ENCODE assay signal across 13 mouse cellular contexts in the genomic region with DNA sequence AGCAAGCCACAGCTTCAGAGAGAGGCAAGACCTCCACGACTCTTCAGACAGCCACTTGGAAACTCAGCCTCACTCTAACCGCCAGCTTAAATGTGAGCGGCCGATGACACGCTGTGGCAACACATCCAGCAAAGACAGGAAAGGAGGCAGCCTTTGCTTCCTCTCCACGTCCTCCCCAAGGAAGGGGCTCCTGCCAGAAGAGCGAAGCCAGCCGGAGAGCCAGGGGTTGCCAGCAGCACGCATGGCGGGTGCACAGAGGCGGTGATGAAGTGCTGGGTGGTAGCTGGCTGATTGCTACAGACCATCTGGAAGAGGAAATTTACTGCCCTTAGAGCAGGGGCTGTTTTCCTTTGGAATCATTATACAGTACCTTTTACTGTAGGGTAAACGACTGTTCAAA.
DNase-seq lines count a peak whose midpoint lies in the region; ATAC-seq and TF ChIP-seq lines count a peak whose summit lies in the region.
"Had no signal": no experiment of that assay in that cellular context is flagged by ENCODE, and none has a peak within 500 bp of the region (broad histone marks: within the 10 kb centered on the region; RNA-seq: fewer than 3 reads in every experiment).

No protein-coding gene starts in this region.

- H3K9me3 ChIP-seq in heart, embryonic 13.5 days: no peaks in the 10 kb centered on the region
- no peaks in the 10 kb centered on the region for H3K9me3 ChIP-seq in neural tube, embryonic 11.5 days (ENCODE audit: control insufficient read depth, low read length)
- H3K9me3 ChIP-seq in limb, embryonic 13.5 days: no peaks in the 10 kb centered on the region
- no peaks in the 10 kb centered on the region for H3K9me3 ChIP-seq in liver, embryonic 11.5 days (ENCODE audit: control insufficient read depth, low read length)
- H3K9me3 ChIP-seq: midbrain, embryonic 10.5 days had no signal

- WGBS in heart, embryonic 13.5 days: 48% methylated on average over 12 of the region's 12 CpGs
- WGBS in neural tube, embryonic 11.5 days: 55% methylated on average over 12 of the region's 12 CpGs
- 25% methylated on average over 12 of the region's 12 CpGs for WGBS in limb, embryonic 13.5 days
- 52% methylated on average over 12 of the region's 12 CpGs for WGBS in olfactory bulb, adult 2 months
- WGBS in liver, embryonic 11.5 days: 46% methylated on average over 12 of the region's 12 CpGs

- no peaks in the 10 kb centered on the region for H3K36me3 ChIP-seq in heart, embryonic 13.5 days
- no peaks in the 10 kb centered on the region for H3K36me3 ChIP-seq in neural tube, embryonic 11.5 days (ENCODE audit: control insufficient read depth, insufficient read depth, low read length)
- H3K36me3 ChIP-seq in limb, embryonic 13.5 days: no peaks in the 10 kb centered on the region
- H3K36me3 ChIP-seq in liver, embryonic 11.5 days (ENCODE audit: control insufficient read depth, insufficient read depth, low read length): no peaks in the 10 kb centered on the region
- H3K36me3 ChIP-seq: midbrain, embryonic 10.5 days had no signal

- no peak for TF ChIP-seq POLR2A in olfactory bulb, adult 2 months (IDR thresholded peaks at IDR 0.05; ENCODE audit: insufficient read depth, low read depth, low read length)

- H3K4me1 ChIP-seq in heart, embryonic 13.5 days: peaks cover 25% of the 10 kb centered on the region
- no peaks in the 10 kb centered on the region for H3K4me1 ChIP-seq in neural tube, embryonic 11.5 days (ENCODE audit: control insufficient read depth, insufficient read depth, low read length)
- peaks cover 21% of the 10 kb centered on the region for H3K4me1 ChIP-seq in limb, embryonic 13.5 days
- H3K4me1 ChIP-seq in olfactory bulb, adult 2 months (ENCODE audit: control insufficient read depth, insufficient read depth, low read length): peaks cover 13% of the 10 kb centered on the region
- H3K4me1 ChIP-seq in liver, embryonic 11.5 days (replicated peaks; ENCODE audit: control insufficient read depth, insufficient read depth, low read length): no peaks in the 10 kb centered on the region

- H3K9ac ChIP-seq in heart, embryonic 13.5 days: no peak overlapping the region
- no peak overlapping the region for H3K9ac ChIP-seq in neural tube, embryonic 11.5 days (ENCODE audit: low read length)
- peak overlapping the region; percentile 35; the same call in 1 of the 2 replicates for H3K9ac ChIP-seq in limb, embryonic 13.5 days
- no peak overlapping the region for H3K9ac ChIP-seq in liver, embryonic 11.5 days (ENCODE audit: low read depth, low read length)
- H3K9ac ChIP-seq: hindbrain, embryonic 14.5 days had no signal

- DNase-seq in heart, adult 9 months (ENCODE audit: low spot score in 2 of 2): no peak
- peak; percentile 12 for DNase-seq in neural tube, embryonic 11.5 days (ENCODE audit: low spot score)
- DNase-seq in neural tube, embryonic 10.5 days (ENCODE audit: extremely low spot score, low spot score): no peak
- no peak for DNase-seq in urinary bladder, postnatal 36 days (ENCODE audit: low spot score in 2 of 2)
- DNase-seq in liver, embryonic 11.5 days (ENCODE audit: low spot score): no peak
- DNase-seq: adrenal gland, postnatal 10 days; cerebellum, adult 9-10 months had no signal

- no peak overlapping the region for H3K4me3 ChIP-seq in heart, embryonic 13.5 days
- no peak overlapping the region for H3K4me3 ChIP-seq in neural tube, embryonic 11.5 days (ENCODE audit: low read depth, low read length)
- H3K4me3 ChIP-seq in limb, embryonic 13.5 days: no peak overlapping the region
- H3K4me3 ChIP-seq in olfactory bulb, adult 2 months (ENCODE audit: insufficient read depth, low read depth, low read length): no peak overlapping the region
- H3K4me3 ChIP-seq in liver, embryonic 11.5 days (ENCODE audit: low read depth, low read length): no peak overlapping the region
- H3K4me3 ChIP-seq: erythroblast, embryonic 14.5 days; midbrain, embryonic 10.5 days had no signal

- no peaks in the 10 kb centered on the region for H3K27me3 ChIP-seq in heart, embryonic 13.5 days (replicated peaks)
- H3K27me3 ChIP-seq in neural tube, embryonic 11.5 days (ENCODE audit: control insufficient read depth, insufficient read depth, low read length): no peaks in the 10 kb centered on the region
- H3K27me3 ChIP-seq in limb, embryonic 13.5 days: no peaks in the 10 kb centered on the region
- no peaks in the 10 kb centered on the region for H3K27me3 ChIP-seq in liver, embryonic 11.5 days (replicated peaks; ENCODE audit: control insufficient read depth, insufficient read depth, low read length)

- ATAC-seq in heart, embryonic 13.5 days (ENCODE audit: extremely low read depth, insufficient number of reproducible peaks, low FRiP score, low TSS enrichment): 0 out of 2 replicates have a peak, but pooled peaks have one; percentile 51
- ATAC-seq in neural tube, embryonic 11.5 days (ENCODE audit: insufficient read depth, low FRiP score, low TSS enrichment): no peak
- peak; percentile 44; the same call in 1 of the 2 replicates for ATAC-seq in limb, embryonic 13.5 days (ENCODE audit: low FRiP score, low read depth)
- ATAC-seq in liver, embryonic 11.5 days (replicated peaks; ENCODE audit: low FRiP score): no peak

- no peak for TF ChIP-seq CTCF in olfactory bulb, adult 2 months (IDR thresholded peaks at IDR 0.05; ENCODE audit: insufficient read depth, low read depth, low read length)

- H3K4me2 ChIP-seq in heart, embryonic 13.5 days: peak overlapping the region; percentile 35; the same call in 1 of the 2 replicates
- no peak overlapping the region for H3K4me2 ChIP-seq in neural tube, embryonic 11.5 days (ENCODE audit: low read depth)
- H3K4me2 ChIP-seq in limb, embryonic 13.5 days (replicated peaks): peak overlapping the region; percentile 41
- H3K4me2 ChIP-seq in liver, embryonic 11.5 days: no peak overlapping the region
- H3K4me2 ChIP-seq: hindbrain, embryonic 14.5 days had no signal

- H3K27ac ChIP-seq in heart, embryonic 13.5 days (replicated peaks): no peak overlapping the region
- no peak overlapping the region for H3K27ac ChIP-seq in neural tube, embryonic 11.5 days (ENCODE audit: low read depth, low read length)
- H3K27ac ChIP-seq in limb, embryonic 13.5 days: no peak overlapping the region
- peak overlapping the region; percentile 37; the same call in 1 of the 2 replicates for H3K27ac ChIP-seq in olfactory bulb, adult 2 months (ENCODE audit: insufficient read depth, low read depth, low read length)
- no peak overlapping the region for H3K27ac ChIP-seq in liver, embryonic 11.5 days (ENCODE audit: low read depth, low read length)
- H3K27ac ChIP-seq: hindbrain, embryonic 14.5 days; midbrain, embryonic 10.5 days had no signal

Comparison
In these comparisons a context has a peak if more than half of its experiments do, and no peak if none do; other contexts are left out.
1. ATAC-seq: peak in heart, embryonic 13.5 days (single experiment) and limb, embryonic 13.5 days (single experiment); none in neural tube, embryonic 11.5 days (single experiment) and liver, embryonic 11.5 days (single experiment).
2. H3K4me2 ChIP-seq: peak in heart, embryonic 13.5 days (single experiment) and limb, embryonic 13.5 days (single experiment); none in neural tube, embryonic 11.5 days (single experiment) and liver, embryonic 11.5 days (single experiment).